Mouse (Mus musculus) liver, embryonic 15.5 days (tissue): ENCODE data around the gene Dusp10. TPM values are rescaled to one million over a fixed set of nuclear protein-coding genes. Genes with fewer than 3 reads are reported as not detected.

Experiments used
- ATAC-seq: fragments of 200-750 bp; cut with Nextera tagmentation; 2 replicates; pipeline ENCODE4 v1.8.0; 2017; ENCODE audit warnings: moderate number of reproducible peaks, mild to moderate bottlenecking, moderate library complexity; ENCODE audit not compliant: insufficient read depth
- H3K27ac ChIP-seq: fragments of 300-500 bp; sonication (generic); replicated peaks from 2 replicates; pipeline ENCODE4 v1.5.1; 2015; ENCODE audit warnings: mild to moderate bottlenecking, inconsistent platforms
- H3K27me3 ChIP-seq: fragments of 300-500 bp; sonication (generic); 2 replicates; pipeline ENCODE4 v1.6.1; 2015; ENCODE audit warnings: mild to moderate bottlenecking, inconsistent platforms
- H3K36me3 ChIP-seq: fragments of 300-500 bp; sonication (generic); replicated peaks from 2 replicates; pipeline ENCODE4 v1.6.1; 2015; ENCODE audit warnings: moderate library complexity, mild to moderate bottlenecking, inconsistent platforms
- H3K4me1 ChIP-seq: fragments of 300-500 bp; sonication (generic); replicated peaks from 2 replicates; pipeline ENCODE4 v1.6.1; 2015; ENCODE audit warnings: inconsistent platforms
- H3K4me2 ChIP-seq: fragments of 300-500 bp; sonication (generic); 2 replicates; pipeline ENCODE4 v1.6.1; 2015; ENCODE audit warnings: moderate library complexity, mild to moderate bottlenecking, inconsistent platforms
- H3K4me3 ChIP-seq: fragments of 300-500 bp; sonication (generic); replicated peaks from 2 replicates; pipeline ENCODE4 v1.5.1; 2015; ENCODE audit warnings: mild to moderate bottlenecking, inconsistent platforms
- H3K9ac ChIP-seq: fragments of 300-500 bp; sonication (generic); 2 replicates; pipeline ENCODE4 v1.6.1; 2015; ENCODE audit warnings: moderate library complexity, mild to moderate bottlenecking, inconsistent platforms
- H3K9me3 ChIP-seq: fragments of 300-500 bp; sonication (generic); replicated peaks from 2 replicates; pipeline ENCODE4 v1.6.1; 2016; ENCODE audit warnings: inconsistent platforms
- WGBS: fragments of 180-500 bp; shearing (Covaris S2); methylation state at CpG from one replicate; pipeline ENCODE4 v1.1.7; 2015; ENCODE audit warnings: mixed read lengths; ENCODE audit not compliant: insufficient replicate concordance; 5-methylcytosine and 5-hydroxymethylcytosine counted together
- polyA plus RNA-seq: library from polyadenylated mRNA; unstranded; fragments of >200 nt; fragmentation: Nextera tagmentation; extraction: Ambion mirVana; gene quantifications from 2 replicates; pipeline ENCODE4 v1.2.1, GENCODE M21; 2015

The Dusp10 gene
- polyA plus RNA-seq, 1 experiment from 2014 or later = 2.5 TPM

- H3K27me3 ChIP-seq = no peaks in the 10 kb centered on the region
- H3K9me3 ChIP-seq = no peaks in the 10 kb centered on the region
- ATAC-seq = no peak
- no peaks in the 10 kb centered on the region for H3K36me3 ChIP-seq
- peaks cover 24% of the 10 kb centered on the region for H3K4me1 ChIP-seq
- peak overlapping the region; percentile 99 for H3K4me2 ChIP-seq
- peak overlapping the region; percentile 76 for H3K4me3 ChIP-seq
- H3K27ac ChIP-seq = peak overlapping the region; percentile 93
- peak overlapping the region; percentile 85 for H3K9ac ChIP-seq
- WGBS = 29% methylated on average over 19 of the region's 19 CpGs
These were observed 19.7 kb downstream of the Dusp10 start for GRCm38 (mm10) chr1:184032682-184033389.

DNA sequence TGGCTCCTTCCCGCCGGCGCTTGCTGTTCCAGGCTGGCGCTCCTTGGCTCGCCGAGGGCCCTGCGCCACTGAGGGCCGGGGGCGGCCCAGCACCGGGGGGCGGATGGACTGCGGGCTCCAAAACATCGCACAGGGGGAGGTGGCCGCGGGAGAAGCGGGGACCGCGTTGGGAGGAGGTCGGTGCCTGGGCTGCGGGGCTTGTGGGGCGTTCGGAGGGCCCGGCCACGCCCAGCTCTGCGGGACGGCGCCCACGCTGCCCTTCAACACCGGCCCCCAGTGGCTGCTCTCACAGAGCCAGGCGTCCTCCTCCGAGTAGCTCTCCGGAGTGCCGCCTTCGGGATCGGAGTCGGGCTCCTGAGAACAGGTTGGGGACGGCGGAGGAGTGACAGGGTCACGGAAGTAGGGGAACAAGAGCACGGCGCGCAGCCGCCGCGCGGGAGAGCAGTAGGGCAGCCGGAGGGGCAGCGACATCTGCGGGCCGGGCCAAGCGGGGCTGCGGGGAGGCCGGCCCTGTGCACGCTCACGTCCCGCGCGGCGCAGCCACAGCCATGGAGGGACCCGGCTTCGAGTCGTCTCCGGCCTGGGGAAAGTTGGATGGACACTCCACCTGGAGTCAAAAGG is 20.4 kb downstream of the Dusp10 start:
- peak overlapping the region; percentile 99 for H3K4me2 ChIP-seq
- peak overlapping the region; percentile 76 for H3K4me3 ChIP-seq
- H3K27me3 ChIP-seq = no peaks in the 10 kb centered on the region
- peak; percentile 70 for ATAC-seq
- peaks cover 24% of the 10 kb centered on the region for H3K4me1 ChIP-seq
- peak overlapping the region; percentile 85 for H3K9ac ChIP-seq
- H3K9me3 ChIP-seq = no peaks in the 10 kb centered on the region
- peak overlapping the region; percentile 93 for H3K27ac ChIP-seq
- no peaks in the 10 kb centered on the region for H3K36me3 ChIP-seq
- under 1% methylated on average over 63 of the region's 63 CpGs for WGBS

DNA sequence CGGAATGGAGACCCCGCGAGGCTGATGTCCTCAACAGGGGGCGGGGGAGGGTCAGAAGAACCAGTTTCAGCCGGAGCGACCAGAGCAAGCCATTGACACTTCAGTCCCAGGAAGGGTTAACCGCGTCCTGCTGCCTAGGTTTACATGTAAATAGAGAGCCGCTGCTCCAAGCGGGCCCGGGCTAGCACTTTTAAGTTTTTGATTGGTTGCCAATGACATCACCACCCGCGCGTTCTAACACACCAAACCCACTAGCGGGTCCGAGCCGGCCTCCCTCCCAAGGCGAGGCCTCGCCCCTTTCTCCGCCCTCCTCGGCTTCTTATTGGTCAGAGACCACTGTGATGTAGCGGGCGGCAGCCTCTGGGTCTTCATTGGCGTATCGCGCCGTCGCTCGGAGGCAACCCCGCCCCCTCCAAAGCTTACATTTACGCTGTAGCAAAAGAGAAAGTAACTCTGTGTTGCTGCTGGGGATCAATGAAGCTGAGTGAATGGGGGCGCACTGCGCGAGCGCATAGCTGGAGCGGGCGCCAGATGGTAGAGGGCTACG is 21.0 kb downstream of the Dusp10 start, which contains the start of gene 1700056E22Rik:
Gene 1700056E22Rik, minus strand, starts transcription at position 291 of the 547 bp plus-strand sequence.
- Histone ChIP-seq H3K4me3 (peak within 1 kb of the TSS; percentile 76), H3K9ac (peak within 1 kb of the TSS; percentile 85), H3K4me1 (peaks cover 24% of the 10 kb centered on the region), H3K27ac (peak within 1 kb of the TSS; percentile 93), H3K27me3 (no peaks in the 10 kb centered on the region), H3K36me3 (no peaks in the 10 kb centered on the region), H3K4me2 (peak within 1 kb of the TSS; percentile 99), H3K9me3 (no peaks in the 10 kb centered on the region)
- ATAC-seq = peak; percentile 99
- WGBS = under 1% methylated on average over 38 of the region's 38 CpGs

DNA sequence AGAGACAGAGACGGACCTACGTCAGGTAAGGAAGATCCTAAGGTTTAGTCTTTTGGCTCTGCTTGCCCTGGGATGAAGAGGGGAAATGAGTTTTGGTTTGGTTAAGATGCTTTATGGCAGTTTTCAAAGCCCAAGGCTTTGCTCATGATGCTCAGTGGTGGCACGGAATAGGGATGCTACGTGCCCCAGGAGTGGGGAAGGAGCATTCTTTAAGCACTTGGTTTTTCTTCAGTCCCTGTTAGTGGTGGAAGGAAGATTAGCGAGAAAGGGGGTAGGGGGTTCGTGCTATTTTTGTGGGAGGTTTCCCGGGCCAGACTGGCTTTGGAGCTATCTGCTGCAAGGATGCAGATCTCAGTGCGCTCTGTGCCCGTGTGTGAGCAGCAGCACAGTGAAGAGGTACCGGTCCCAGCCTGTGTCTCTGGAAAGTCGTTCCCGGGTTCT is 21.7 kb downstream of the Dusp10 start:
- Histone ChIP-seq H3K4me1 (peaks cover 24% of the 10 kb centered on the region), H3K27me3 (no peaks in the 10 kb centered on the region), H3K4me2 (peak overlapping the region; percentile 99), H3K9ac (peak overlapping the region; percentile 57), H3K27ac (peak overlapping the region; percentile 66; the same call in 1 of the 2 replicates), H3K4me3 (peak overlapping the region; percentile 76), H3K9me3 (no peaks in the 10 kb centered on the region), H3K36me3 (no peaks in the 10 kb centered on the region)
- no peak for ATAC-seq
- whole genome bisulfite sequencing = under 1% methylated on average over 12 of the region's 12 CpGs

DNA sequence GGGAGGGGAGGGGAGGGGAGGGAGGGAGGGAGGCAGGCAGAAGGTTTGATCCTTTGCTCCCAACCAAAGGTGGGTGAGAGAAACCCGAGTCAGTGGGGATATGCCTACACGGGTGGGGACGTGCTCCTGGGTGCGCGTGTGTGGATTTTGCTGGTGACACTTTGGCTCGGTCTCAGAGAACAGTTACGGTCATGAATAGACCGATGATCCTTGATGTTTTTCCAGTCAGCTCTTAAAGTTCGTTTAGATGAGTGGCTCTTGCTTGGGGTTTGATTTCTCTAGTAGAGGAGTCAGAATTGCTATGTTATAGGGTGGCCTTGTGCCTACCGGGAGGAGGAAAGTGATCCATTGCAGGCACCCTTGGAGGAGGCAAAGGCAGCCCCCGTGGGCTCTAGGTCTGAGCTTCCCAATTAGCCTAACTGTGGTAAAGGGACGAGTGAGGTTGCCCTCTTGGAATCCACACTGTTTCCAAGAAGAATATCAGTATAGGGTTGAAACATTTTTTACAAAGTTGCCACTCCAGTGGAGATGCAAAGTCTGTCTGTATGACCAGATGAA is 22.3 kb downstream of the Dusp10 start:
- Histone ChIP-seq H3K9ac (peak overlapping the region; percentile 57; the same call in 1 of the 2 replicates), H3K4me2 (peak overlapping the region; percentile 99), H3K27me3 (no peaks in the 10 kb centered on the region), H3K4me1 (peaks cover 24% of the 10 kb centered on the region), H3K27ac (no peak overlapping the region; the same call in 1 of the 2 replicates), H3K9me3 (no peaks in the 10 kb centered on the region), H3K36me3 (no peaks in the 10 kb centered on the region), H3K4me3 (peak overlapping the region; percentile 76)
- WGBS = 24% methylated on average over 12 of the region's 12 CpGs
- ATAC-seq = no peak

DNA sequence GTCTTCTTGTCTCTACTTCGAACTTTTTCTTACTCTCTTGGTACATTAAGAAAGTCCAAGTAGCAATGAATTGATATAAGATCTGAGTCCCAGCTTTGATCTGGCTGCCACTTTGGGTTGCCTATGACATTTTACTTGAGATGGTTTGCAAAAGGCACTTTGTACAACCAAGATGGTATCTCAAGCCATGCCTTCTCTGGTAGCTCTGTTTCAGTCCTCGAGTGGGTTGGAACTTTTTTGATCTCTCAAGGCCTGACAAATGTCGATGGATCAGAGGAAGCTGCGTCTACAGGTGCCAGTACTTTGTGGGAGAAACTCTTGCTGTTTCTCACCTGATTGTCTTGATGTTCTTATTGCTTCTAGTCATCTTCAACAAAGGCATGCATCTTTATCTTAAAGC is 24.7 kb downstream of the Dusp10 start:
- no peaks in the 10 kb centered on the region for H3K9me3 ChIP-seq
- H3K4me3 ChIP-seq = no peak overlapping the region
- no peak for ATAC-seq
- no peak overlapping the region for H3K4me2 ChIP-seq
- H3K4me1 ChIP-seq = peaks cover 25% of the 10 kb centered on the region
- no peaks in the 10 kb centered on the region for H3K27me3 ChIP-seq
- 77% methylated on average over 4 of the region's 4 CpGs for WGBS
- H3K9ac ChIP-seq = no peak overlapping the region
- no peaks in the 10 kb centered on the region for H3K36me3 ChIP-seq
- no peak overlapping the region for H3K27ac ChIP-seq

DNA sequence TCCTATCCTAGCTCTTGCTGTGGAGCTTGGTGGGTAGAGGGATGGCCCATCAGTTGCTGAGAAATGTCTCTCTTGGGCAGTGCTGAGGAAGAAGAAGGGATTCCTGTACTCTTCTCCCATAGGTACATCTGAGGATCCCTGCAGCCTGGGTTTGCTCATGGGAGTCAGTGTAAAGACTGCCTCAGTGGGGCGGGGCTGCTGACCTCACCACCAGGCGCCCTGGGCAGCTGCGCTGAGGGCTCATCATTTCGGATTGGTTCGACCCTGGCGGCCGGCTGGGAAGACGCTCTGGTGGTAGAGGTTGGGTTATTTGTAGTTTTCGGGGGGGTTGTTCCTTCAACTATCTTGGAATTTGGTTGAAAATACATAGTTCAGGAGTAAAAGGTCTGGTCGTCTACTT is 26.2 kb downstream of the Dusp10 start:
- Histone ChIP-seq H3K4me2 (no peak overlapping the region), H3K27me3 (no peaks in the 10 kb centered on the region), H3K4me3 (no peak overlapping the region), H3K9me3 (no peaks in the 10 kb centered on the region), H3K36me3 (no peaks in the 10 kb centered on the region), H3K4me1 (peaks cover 18% of the 10 kb centered on the region), H3K9ac (no peak overlapping the region), H3K27ac (no peak overlapping the region)
- no peak for ATAC-seq
- WGBS = 82% methylated on average over 10 of the region's 10 CpGs

GRCm38 (mm10) chr1:184040181-184040580 is 27.1 kb downstream of the Dusp10 start:
- no peak overlapping the region for H3K9ac ChIP-seq
- no peaks in the 10 kb centered on the region for H3K9me3 ChIP-seq
- H3K27me3 ChIP-seq = no peaks in the 10 kb centered on the region
- 91% methylated on average over 11 of the region's 11 CpGs for WGBS
- no peak overlapping the region for H3K4me2 ChIP-seq
- H3K27ac ChIP-seq = no peak overlapping the region
- H3K4me1 ChIP-seq = peaks cover 13% of the 10 kb centered on the region
- no peak overlapping the region for H3K4me3 ChIP-seq
- no peaks in the 10 kb centered on the region for H3K36me3 ChIP-seq
- ATAC-seq = no peak

GRCm38 (mm10) chr1:184040906-184041305 is 27.8 kb downstream of the Dusp10 start:
- H3K4me2 ChIP-seq = no peak overlapping the region
- ATAC-seq = no peak
- H3K27ac ChIP-seq = no peak overlapping the region
- 52% methylated on average over 1 of the region's 1 CpGs for WGBS
- H3K4me3 ChIP-seq = no peak overlapping the region
- no peak overlapping the region for H3K9ac ChIP-seq
- H3K9me3 ChIP-seq = no peaks in the 10 kb centered on the region
- H3K36me3 ChIP-seq = no peaks in the 10 kb centered on the region
- H3K27me3 ChIP-seq = no peaks in the 10 kb centered on the region
- peaks cover 7% of the 10 kb centered on the region for H3K4me1 ChIP-seq

GRCm38 (mm10) chr1:184041778-184042573 is 28.9 kb downstream of the Dusp10 start:
- Histone ChIP-seq H3K4me2 (no peak overlapping the region), H3K27me3 (no peaks in the 10 kb centered on the region)

More at GRCm38 (mm10) chr1:184041778-184042573, 28.9 kb downstream of the Dusp10 start:
- no peaks in the 10 kb centered on the region for H3K9me3 ChIP-seq
- no peak overlapping the region for H3K9ac ChIP-seq
- no peaks in the 10 kb centered on the region for H3K36me3 ChIP-seq
- H3K4me1 ChIP-seq = peaks cover 7% of the 10 kb centered on the region
- 59% methylated on average over 9 of the region's 9 CpGs for WGBS
- H3K4me3 ChIP-seq = no peak overlapping the region
- ATAC-seq = peak; percentile 13; the same call in 1 of the 2 replicates
- H3K27ac ChIP-seq = no peak overlapping the region
